Mouse (Mus musculus): ENCODE data around the gene Ccdc162. TPM values are rescaled to one million over a fixed set of nuclear protein-coding genes. Genes with fewer than 3 reads are reported as not detected.

Ccdc162 gene
- polyA plus RNA-seq, 1 experiment from 2014 or later: 0.77 TPM

- ATAC-seq (ENCODE audit: borderline replicate concordance, extremely low read depth, low FRiP score, low TSS enrichment): peak; percentile 93
- Histone ChIP-seq H3K36me3 (peaks cover 32% of the 10 kb centered on the region), H3K9ac (peak within 1 kb of the TSS; percentile 72), H3K9me3 (no peaks in the 10 kb centered on the region), H3K4me1 (peaks cover 20% of the 10 kb centered on the region), H3K4me3 (peak within 1 kb of the TSS; percentile 62), H3K4me2 (peak within 1 kb of the TSS; percentile 99), H3K27me3 (no peaks in the 10 kb centered on the region), H3K27ac (peak within 1 kb of the TSS; percentile 80)
- WGBS: under 1% methylated on average over 50 of the region's 50 CpGs
Observed at GRCm38 (mm10) chr10:41489708-41490517, 226.5 kb downstream of the Ccdc162 start, which contains the start of the genes Smpd2 and Ppil6. Smpd2 (minus strand) TSS chr10:41490369. Ppil6 (plus strand) TSS chr10:41490439.

GRCm38 (mm10) chr10:41489294-41489693 lies 227.1 kb downstream of the Ccdc162 start:
- H3K4me3 ChIP-seq: peak overlapping the region; percentile 62
- no peaks in the 10 kb centered on the region for H3K27me3 ChIP-seq
- H3K36me3 ChIP-seq: peaks cover 38% of the 10 kb centered on the region
- WGBS: 20% methylated on average over 8 of the region's 8 CpGs
- H3K9ac ChIP-seq: peak overlapping the region; percentile 72
- no peaks in the 10 kb centered on the region for H3K9me3 ChIP-seq
- peak overlapping the region; percentile 99 for H3K4me2 ChIP-seq
- no peak overlapping the region; the same call in 1 of the 2 replicates for H3K27ac ChIP-seq
- ATAC-seq (ENCODE audit: borderline replicate concordance, extremely low read depth, low FRiP score, low TSS enrichment): no peak
- H3K4me1 ChIP-seq: peaks cover 20% of the 10 kb centered on the region

- WGBS: 23% methylated on average over 7 of the region's 7 CpGs
Observed at GRCm38 (mm10) chr10:41488877-41489276, 227.6 kb downstream of the Ccdc162 start.

More at GRCm38 (mm10) chr10:41488877-41489276, 227.6 kb downstream of the Ccdc162 start:
- Histone ChIP-seq H3K4me3 (peak overlapping the region; percentile 62), H3K9ac (peak overlapping the region; percentile 72; the same call in 1 of the 2 replicates), H3K4me1 (peaks cover 20% of the 10 kb centered on the region), H3K27me3 (no peaks in the 10 kb centered on the region), H3K27ac (no peak overlapping the region), H3K36me3 (peaks cover 42% of the 10 kb centered on the region), H3K4me2 (peak overlapping the region; percentile 99), H3K9me3 (no peaks in the 10 kb centered on the region)
- no peak for ATAC-seq (ENCODE audit: borderline replicate concordance, extremely low read depth, low FRiP score, low TSS enrichment)

Small RNA genes within 50 kb of the gene (microRNA-seq; reads per million reads assigned to microRNA genes)
- not detected for gene Mir3473b

Other genes with a start within 250 kb of the Ccdc162 start
- 71.0 and 75.7 TPM in 2 replicates for gene Mical1, start 240.3 kb downstream of the Ccdc162 start, polyA plus RNA-seq (2015; fragmentation: Nextera tagmentation; extraction: Ambion mirVana)
- gene Smpd2, start 226.3 kb downstream of the Ccdc162 start, polyA plus RNA-seq (2015; fragmentation: Nextera tagmentation; extraction: Ambion mirVana): 69.7 and 77.4 TPM in 2 replicates
- 2.4 and 2.5 TPM in 2 replicates for gene Ppil6, start 226.2 kb downstream of the Ccdc162 start, polyA plus RNA-seq (2015; fragmentation: Nextera tagmentation; extraction: Ambion mirVana)
- 171 and 176 TPM in 2 replicates for gene Cd164, start 197.2 kb downstream of the Ccdc162 start, polyA plus RNA-seq (2015; fragmentation: Nextera tagmentation; extraction: Ambion mirVana)
- 24.1 and 27.9 TPM in 2 replicates for gene Cep57l1, start 93.2 kb upstream of the Ccdc162 start, polyA plus RNA-seq (2015; fragmentation: Nextera tagmentation; extraction: Ambion mirVana)
- 30.9 and 33.2 TPM in 2 replicates for gene Sesn1, start 93.3 kb upstream of the Ccdc162 start, polyA plus RNA-seq (2015; fragmentation: Nextera tagmentation; extraction: Ambion mirVana)

Data from lung, embryonic 15.5 days (tissue).